Mouse (Mus musculus) liver, embryonic 14.5 days (tissue): Measurements from ENCODE around the gene Idh2.

Experiments
- CTCF ChIP-seq: IDR thresholded peaks from 2 replicates; pipeline ENCODE4 v1.5.1; 2016; ENCODE audit warnings: antibody characterized with exemption, low read depth, control low read depth
- EP300 ChIP-seq: IDR thresholded peaks from 2 replicates; pipeline ENCODE4 v1.6.1; 2016; ENCODE audit warnings: antibody characterized with exemption, low read depth

GRCm38 (mm10) chr7:80072297-80072696 is 42.9 kb downstream of the Idh2 start:
- TF ChIP-seq CTCF: no peak
- TF ChIP-seq EP300: no peak
